Mouse (Mus musculus) erythroblast, embryonic 14.5 days (primary cell): Measurements from ENCODE around the gene Prf1.

Experiments
- GATA1 ChIP-seq: IDR thresholded peaks from 2 replicates; pipeline ENCODE4 v1.6.1; 2012; ENCODE audit warnings: low read length, inconsistent platforms, mixed read lengths
- TAL1 ChIP-seq: IDR thresholded peaks from 3 replicates; pipeline ENCODE4 v1.6.1; 2012; ENCODE audit warnings: low read length, inconsistent platforms, mixed read lengths

DNA sequence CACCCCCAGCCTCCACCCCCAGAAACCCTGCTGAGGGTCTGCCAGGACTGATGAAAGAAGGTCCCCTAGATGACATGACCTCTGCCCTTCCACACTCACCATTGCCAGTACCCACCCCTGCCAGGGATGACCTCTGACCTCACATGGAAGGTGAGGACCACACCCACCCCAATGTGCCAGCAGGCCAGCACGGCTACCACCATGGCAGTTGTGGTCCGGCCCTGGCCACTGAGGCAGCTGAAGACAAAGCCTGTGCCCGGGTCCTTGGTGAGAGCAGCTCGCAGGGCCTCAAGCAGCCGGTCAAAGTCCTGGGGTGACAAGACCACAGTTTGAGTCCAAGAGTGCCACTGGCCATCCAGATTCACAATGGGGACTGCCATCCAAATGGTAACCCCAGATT, 43.4 kb downstream of the Prf1 start:
- TF ChIP-seq GATA1, result no peak
- TF ChIP-seq TAL1, result no peak
